Mouse (Mus musculus) retina, postnatal 7 days (tissue): ENCODE data around the gene Cdca7l.
"Not testable (repeated sequence)": the region's sequence is repeated elsewhere in the genome, so short reads cannot be mapped to it uniquely, and the experiment has no call there.

Source experiments
- DNase-seq: peaks from one replicate; pipeline ENCODE4 v3.0.0-alpha.2; 2012; ENCODE audit warnings: low read depth, low spot score

The Cdca7l gene

DNA sequence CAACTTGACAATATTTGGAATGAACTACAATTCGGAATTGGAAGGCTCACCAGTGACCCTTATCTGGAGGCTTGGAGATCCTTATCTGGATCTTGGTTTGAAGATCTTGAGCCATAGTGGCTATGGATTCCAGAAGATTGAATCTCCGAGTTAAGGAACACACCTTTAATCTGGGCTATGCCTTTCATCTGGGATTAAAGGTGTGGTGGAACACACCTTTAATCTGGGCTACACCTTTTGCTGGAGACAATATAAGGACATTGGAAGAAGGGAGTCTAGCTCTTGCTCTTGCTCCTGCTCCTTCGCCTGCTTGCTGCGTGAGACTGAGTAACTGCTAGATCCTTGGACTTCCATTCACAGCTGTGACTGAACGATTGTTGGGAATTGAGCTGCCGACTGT is at the start of gene Cdca7l:
Gene Cdca7l (plus strand): TSS at position 301 of the 400 bp plus-strand sequence.
- not testable (repeated sequence) for DNase-seq

DNA sequence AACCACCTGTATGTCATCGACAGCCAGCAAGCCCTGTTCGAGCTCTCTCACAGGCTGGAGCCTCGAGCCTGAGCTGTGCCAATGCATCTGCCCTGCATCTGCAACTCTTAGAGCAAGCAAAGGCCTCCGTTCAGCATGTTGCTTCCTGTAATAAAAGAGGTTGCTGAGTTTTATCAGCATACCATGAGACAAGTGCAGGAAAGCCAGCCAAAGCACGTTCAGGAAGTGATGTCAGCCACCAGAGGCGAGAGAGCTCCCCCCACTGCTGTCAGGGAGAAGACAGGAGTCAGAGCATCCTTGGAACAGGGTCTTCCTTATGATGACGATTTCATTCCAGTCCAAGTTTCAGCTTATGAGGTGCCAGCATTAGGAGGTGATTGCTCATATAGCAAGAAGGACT is 48.1 kb upstream of the Cdca7l start:
- no peak for DNase-seq

DNA sequence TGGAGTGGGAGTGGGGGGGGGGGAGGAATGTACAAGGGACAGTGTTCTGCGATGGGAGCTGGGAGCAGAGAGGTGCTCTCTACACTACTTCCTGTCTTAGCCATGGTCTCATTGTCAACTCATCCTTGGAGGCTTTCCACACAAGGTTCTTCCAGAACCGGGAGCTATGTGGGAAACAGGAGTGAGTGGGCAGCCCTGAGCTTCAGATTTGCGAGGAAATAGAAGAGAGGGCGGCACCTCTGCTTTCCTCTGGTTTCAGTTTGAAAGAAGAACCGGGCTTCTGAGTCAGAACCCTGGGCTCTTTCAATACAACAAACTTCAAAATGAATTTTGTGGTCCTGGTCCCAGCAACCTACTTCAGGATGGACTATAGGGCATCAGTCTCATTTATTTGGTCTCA is 43.7 kb upstream of the Cdca7l start:
- DNase-seq = no peak

DNA sequence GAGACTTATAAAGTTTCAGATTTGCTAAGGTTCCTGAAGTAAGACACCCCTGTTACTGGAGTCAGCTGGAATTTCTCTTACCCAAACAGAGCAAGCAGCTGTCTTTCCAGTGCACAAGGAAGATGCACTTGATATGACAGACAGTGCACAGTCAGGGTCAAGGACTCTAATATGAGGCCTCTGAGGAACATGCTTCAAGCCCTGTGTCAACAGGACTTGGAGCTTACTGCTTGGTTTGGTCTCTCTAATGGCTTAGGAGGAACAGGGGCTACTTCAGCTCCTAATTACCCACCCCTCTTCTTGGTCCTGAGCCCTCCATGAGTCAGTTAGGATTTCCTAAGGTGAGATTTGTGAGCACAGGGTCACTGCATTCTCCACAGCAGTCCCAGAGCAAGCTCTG is 43.2 kb upstream of the Cdca7l start:
- DNase-seq = no peak

DNA sequence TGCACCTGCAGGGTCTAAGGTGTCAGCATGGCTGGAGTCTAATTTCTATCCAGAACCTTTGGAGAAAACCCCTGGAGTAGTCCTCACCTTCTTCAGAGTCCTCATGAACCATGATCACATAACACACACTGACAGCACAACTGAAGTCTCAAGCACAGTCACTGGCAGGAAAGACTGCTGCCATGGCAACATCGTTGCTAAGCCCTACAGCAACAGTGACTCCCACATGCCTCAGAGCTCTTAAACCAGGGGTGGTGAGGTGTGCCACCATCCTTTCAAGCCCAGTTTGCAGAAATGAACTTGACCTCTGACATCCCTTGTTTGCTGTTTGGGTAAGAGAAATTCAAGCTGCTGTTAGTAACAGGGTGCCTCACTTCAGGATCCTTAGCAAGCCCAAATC is 42.4 kb upstream of the Cdca7l start:
- no peak for DNase-seq

DNA sequence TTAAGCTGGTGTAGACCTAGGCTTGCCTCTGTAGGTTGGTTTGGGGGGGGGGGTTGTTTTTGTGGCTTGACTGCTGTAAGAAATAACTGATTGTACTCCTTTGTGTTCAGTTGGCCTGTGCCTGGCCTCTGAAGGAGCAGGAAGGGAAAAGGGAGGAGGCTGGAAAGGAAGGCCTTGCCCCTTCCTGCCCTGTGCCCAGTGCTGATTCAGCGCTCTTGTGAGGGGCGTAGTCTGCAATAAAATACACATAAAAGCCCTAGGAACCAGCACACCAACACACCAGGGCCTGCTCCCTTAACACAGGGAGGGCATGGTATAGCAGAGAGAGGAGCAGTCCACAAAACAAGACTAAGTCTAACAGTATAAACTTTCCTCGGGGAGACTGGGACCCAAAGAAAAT is 40.8 kb upstream of the Cdca7l start:
- DNase-seq = no peak

DNA sequence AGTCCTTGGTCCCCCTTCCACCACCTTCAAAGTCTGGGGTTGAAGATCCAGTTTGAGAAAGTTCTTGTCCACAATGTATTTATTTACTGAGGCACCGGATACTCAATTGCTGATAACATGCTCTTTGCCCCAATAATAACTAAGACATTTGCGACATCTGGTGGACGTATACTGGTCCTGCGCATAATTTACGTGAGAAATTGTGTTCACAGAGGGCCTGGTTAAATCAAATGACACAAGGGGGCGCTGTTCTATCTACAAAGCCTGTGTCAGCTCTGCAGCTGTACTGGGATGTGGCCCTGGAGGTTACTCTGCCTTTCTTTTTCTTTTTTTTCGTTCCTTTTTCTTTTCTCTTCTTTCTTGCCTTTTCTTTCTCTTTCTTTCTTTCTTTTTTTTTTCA is 39.2 kb upstream of the Cdca7l start:
- peak; percentile 87 for DNase-seq

DNA sequence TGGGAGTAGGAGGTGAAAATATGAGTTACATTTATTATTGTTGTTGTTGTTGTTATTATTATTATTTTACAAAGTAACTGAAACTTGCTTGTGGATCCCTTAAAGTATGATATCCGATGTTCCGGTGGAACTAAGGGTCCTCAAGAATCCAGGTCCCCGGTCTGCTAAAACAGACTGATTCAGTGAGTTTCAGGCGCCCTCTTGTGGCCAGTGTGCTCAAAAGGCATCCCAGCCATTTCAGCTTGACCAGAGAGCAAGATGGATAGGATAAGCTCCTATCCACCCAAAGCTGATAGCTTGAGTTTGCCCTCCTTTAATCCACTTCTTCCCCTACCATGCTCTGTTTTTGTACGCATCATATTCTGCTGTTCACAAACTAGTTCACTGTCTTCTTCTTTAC is 35.0 kb upstream of the Cdca7l start:
- peak; percentile 72 for DNase-seq

DNA sequence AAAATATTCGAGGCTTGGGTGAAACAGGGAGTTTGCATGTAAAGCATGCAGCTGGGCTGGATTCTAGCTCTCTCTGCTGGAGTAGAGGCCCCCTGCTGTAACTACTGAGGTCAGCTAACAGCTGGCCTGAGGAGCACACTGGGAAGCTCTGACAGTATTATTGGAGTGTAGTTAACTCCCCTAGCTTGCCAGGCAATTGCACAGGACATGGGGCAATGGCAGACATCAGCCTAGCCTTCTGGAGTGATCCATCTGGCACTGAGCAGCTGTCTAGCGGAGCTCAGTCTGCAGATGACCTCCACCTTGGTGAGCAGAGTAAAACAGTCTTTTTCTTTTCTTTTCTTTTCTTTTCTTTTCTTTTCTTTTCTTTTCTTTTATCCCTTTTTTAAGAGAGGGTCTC is 33.9 kb upstream of the Cdca7l start:
- no peak for DNase-seq

DNA sequence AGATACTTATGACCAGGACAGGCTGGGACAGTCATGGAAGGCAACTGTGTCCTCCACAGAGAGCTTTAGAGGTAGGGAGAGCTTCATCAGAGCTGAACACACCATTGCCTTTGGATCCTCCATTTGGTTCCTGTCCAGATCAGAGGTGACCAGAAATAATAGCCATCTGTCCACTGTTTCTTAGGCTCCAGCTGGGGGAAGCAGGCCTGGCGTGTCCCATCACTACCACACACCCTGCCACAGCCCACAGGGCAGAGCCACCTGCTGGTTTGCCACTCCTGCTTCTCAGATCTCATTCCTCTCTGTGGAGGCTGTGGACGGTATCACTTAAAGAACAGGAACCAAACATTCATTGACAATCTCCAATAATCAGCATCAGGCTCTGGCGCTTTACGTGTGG is 32.9 kb upstream of the Cdca7l start:
- no peak for DNase-seq

DNA sequence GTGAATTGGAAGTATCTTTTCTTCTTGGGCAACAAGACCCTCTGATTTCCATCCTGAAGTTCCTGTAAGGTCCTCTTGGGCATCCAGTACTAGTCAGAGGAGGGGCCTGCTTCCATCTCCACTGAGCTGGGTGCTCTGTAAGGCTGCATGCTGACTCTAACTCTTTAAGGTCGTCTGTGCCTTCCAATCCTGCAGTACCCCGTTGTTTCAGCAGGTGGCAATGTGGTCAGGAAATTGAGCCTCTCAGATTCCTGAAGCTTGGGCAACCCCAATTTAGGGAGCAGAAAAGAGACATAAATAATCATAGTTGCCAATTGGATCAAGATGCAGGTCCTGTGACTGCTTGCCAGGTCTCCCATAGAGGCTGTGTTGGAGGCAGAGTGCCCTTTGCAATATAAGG is 31.5 kb upstream of the Cdca7l start:
- DNase-seq = peak; percentile 43

DNA sequence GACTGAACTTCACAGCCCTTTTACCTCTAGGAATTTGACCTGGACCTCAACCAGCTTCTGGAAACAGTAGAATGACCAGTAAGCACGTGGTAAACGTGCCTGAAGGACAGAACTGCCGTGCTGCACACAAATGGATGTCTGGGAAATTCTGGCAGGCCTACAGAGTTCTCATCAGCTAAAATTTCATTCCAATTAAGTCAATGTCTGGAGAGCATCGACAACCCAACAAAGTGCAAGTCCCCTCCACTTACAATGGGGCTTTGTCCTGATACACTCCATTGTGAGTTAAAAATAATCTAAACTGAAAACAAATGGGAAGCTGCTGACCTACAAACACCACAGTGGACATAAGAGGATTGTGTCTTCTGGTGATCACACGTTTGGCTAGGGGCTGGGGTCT is 27.2 kb upstream of the Cdca7l start:
- no peak for DNase-seq

DNA sequence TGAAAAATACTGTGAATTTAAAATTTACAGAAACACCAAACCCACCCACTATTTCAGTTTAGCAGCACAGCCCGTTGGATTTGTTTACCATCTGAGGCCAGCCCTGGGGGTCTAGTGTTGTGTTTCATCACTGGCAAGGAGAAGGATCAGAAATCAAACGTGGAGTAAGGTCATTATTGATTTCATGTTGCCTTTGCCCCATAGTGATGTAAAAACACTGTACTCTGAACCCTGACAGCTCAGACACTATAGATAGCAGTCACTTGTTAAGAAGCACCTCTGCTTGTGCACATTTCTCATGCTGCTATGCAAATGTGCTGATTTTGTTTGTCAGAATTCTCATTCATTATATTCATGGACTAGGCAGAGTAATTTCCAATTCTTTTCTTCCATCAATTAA is 22.7 kb upstream of the Cdca7l start:
- no peak for DNase-seq

DNA sequence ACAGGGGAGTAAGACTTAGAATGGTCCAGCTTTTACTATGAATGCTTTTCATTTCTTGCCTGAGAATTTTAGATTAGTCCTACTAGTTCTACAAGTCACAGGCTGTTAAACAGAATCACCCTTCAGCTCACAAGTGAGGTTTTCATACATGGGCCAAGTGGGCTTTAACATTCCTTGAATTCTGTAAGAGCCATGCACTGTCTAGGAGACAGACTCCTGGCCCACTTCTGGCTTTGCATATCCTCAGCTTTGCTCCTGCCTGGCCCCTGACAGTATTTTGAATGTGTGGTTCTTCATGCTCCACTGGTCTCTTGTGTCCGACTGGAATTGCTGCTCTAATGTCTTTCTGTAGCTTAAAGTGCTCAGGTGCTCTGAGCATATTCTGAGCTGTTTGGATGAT is 20.7 kb upstream of the Cdca7l start:
- DNase-seq = no peak

DNA sequence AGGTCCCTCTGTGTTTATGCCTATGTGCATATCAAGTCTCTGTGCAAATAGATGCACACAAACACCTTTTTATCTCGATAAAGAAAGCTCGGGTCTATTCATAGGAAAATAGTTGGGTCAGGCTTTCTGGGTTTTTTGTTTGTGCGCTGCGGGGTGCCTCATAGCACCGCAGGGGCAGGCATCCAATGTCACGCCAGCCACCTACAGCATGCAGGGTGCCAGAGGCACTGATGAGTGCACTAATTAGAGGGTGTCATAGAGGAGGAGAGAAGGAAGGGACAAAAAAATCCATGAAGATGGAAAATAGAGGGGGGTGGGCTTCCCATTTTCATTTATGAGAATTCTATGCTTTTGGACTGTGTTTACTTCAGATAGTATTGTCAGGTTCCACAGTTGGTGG is 17.5 kb upstream of the Cdca7l start:
- DNase-seq = no peak

DNA sequence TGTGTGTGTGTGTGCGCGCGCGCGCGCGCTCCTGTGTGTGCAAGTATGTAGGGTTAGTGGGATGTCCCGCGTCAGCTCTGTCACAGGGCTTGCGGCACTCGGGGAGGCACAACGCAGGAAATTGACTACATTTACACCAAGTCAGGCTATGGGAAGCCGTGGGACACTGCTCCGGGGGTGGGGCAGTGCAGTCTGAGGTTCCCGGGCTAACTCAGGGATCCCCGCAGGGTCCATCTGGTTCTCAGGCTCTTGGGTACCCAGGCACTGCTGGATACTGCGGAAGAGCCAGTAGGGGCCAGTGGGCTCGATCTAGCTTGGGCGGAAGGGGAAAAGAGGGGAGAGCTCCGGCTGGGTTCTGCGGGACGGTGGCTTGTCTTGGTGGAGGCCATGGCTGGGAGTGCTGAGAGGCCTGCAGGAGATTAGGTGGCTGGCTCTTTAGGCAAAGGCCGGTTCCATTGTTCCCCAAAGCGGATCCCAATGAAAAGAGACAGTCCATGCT is 15.5 kb upstream of the Cdca7l start:
- no peak for DNase-seq

DNA sequence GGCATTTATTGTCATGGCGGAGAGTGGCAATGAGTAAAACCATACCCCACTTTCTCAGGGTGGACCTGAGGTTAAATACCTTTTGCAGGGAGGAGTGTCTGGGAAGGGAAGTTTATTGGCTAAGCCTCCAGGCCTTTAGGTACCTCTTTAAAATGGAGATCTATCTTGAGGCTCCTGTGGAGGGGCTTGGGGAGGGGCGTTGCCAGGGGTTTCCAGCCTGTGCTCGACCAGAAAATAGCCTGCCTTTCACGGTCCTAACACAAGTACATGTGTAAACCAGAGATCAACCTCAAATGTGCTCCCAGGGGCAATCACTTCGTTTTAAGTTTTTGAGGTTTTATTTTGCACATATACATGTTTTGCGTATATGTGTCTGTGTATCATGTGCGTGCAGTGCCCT is 15.1 kb upstream of the Cdca7l start:
- DNase-seq = no peak

DNA sequence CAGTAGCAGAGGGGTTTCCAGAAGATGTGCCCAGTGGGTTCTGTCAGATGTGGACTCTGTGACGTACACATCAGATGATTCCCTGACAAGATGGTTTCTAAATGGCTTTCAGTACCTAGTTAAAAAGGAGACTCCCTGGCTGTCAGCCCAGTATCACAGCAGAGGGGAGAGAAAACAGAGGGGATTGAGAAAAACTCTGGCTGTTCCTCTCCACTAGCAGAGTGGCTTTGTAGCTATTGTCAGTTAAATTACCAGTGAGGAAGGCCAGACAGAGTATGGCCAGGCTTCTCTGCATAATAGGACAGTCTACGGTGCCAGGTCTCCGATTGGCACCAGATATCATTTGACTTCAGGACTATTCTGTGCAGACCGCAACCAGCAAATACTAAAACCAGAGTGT is 8.8 kb upstream of the Cdca7l start:
- DNase-seq = no peak

DNA sequence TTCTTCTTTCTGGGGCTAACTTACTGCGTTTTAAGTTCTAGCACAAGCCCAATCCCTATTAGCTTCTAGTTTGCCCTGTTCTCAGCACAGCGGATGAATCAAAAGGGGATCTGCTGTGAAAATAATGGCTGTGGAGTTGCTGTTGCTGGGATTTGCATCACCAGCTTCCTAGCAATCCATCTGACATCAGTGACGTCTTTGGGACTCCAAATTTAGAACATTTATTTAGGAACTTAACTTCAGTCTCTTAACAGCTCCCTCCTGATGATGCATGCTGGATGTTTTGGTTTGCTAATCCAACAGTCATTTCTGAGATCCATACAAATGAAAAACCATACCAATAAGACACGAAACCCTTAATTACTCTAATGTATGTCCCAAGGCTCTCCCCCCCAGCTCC is 1.5 kb downstream of the Cdca7l start:
- DNase-seq = no peak

DNA sequence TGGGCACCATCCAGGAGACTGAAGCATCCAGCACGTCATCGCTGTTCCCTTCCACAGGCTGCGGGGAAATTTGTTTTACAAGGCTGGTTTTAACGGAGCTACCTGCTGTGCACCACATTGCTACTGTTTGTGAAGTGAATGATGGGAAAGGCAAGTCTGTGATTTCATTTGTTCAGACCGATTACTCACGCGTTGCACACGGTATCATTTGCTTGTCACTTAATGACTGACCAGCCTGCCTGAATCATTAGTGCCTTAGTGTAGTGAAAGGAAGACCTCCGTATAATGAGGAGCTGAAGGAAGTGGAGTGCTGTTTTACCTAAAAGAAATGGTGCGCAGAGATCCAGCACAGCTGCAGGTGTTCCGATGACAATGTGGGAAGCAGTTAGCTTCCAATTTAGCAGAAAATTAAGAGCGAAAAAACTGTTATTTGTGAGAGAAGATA is 1.9 kb downstream of the Cdca7l start:
- DNase-seq = no peak

DNA sequence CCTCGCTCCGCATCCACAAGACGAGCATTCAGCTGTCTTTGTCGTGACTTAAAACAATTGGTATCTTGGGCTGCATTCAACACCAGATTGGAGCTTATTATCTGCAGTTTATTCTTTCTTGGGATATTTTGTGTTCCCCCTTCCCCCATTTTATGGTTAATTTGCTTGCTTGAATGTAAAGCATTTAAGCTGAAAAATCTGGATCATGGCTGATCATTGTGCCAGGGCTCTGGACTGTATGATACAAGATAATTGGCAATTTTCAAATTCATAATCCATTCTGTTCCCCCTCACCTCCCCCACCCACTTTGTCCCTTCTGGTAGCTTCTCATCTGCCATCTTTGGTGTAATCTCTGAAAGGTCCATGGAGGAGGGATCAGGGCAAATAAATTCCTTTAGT is 2.4 kb downstream of the Cdca7l start:
- DNase-seq = no peak

DNA sequence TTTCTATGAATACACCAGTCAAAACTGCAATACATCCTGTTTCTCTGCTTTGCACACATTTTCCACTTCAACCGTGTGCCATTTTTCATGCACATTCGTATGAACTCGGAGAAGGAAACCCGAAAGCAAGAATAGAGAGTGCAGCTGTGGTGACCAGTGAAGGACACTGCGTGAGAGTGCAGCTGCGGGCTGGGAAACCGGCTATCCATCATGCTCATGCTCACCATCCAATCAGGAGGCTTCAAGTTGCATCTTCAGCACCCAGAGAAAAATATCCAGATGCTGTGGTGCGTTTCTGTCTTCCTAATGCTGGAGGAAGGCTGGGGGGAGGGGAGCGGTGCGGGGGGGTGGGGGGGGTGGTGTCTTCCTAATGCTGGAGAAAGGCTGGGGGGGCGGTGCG is 3.5 kb downstream of the Cdca7l start:
- no peak for DNase-seq

DNA sequence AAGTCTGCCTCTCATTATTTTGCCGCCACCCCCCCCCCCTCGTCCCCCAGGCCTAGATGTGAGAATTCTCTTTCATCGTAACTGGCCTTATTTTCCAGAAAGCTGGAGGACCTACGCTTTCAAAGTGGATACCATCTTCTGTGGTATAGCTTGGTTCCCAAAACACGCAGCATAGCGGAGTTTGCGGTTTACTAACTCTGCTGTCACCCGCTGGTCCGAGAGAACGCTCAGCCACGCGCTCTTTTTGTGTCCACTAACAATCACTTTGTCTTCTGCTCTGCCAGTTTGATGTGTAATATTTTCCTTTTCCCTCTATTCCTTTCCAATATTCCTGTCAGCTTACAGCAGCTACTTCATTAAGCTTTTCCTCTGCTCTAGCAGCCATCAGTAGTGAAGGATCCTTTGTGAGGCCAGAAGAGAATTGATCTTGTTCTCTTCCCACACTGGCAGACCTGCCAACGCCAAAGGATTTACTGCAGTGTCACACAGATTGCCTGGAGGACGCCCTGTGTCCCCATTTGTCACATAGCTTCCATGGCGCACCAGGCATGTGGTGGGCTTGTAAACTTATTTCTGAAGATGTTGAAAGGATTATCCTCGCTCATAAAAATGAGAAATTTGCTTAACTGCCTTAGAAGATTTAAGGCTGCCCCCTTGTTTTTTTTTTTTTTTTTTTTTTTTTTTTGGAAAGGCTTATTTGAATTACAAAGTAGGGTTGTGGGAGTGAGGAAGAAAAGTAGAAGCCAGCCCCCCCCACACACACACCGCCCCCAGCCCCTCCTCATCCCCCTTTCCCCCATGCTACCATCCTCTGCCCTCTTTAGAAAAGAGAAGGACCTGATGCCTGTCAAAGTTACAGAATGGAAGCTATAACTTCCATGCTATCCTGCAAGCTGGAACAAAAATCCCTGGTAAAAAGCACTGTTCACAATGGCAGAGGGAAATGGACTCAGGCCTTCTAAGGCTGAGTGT is 4.6 kb downstream of the Cdca7l start:
- DNase-seq = no peak
